Mouse (Mus musculus) ES-Bruce4 (cell line): ENCODE measurements at regions not wholly inside any gene's neighbourhood (a gene's known extent, or its start where the extent isn't known, plus 50 kb on each side); places are given as distances from the start of the nearest gene placed in this dataset.

Experiments
- CTCF ChIP-seq: IDR thresholded peaks from one replicate; pipeline ENCODE4 v1.8.1; 2011; ENCODE audit warnings: low read depth, low read length
- EP300 ChIP-seq: IDR thresholded peaks from 2 replicates; pipeline ENCODE4 v1.6.1; 2011; ENCODE audit warnings: low read depth, low read length; ENCODE audit not compliant: insufficient read depth
- POLR2A ChIP-seq: IDR thresholded peaks from one replicate; pipeline ENCODE4 v1.8.1; 2011; ENCODE audit warnings: low read length; ENCODE audit not compliant: insufficient read depth

DNA sequence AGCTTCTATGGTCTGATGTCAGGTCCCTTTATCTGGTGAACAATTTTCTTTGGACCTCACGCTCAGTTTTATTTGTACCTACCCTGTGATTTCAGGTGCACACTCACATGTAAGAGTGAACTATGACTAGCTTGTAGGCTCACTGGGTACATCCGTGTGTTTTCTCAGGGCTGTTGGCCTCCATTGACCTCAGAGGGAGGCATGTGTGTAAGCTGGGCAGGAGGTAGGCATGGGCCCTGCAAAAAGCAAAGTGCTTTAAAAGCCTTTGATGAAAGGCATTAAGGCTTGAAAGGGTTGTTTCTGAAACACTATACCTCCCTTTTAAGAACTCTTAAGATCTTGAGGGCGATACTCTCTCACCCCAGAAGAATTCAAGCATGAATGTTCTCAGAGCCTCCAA is 112.9 kb upstream of the Gdnf start:
- TF ChIP-seq CTCF (no peak), POLR2A (no peak), EP300 (no peak)
